In the genomic region with DNA sequence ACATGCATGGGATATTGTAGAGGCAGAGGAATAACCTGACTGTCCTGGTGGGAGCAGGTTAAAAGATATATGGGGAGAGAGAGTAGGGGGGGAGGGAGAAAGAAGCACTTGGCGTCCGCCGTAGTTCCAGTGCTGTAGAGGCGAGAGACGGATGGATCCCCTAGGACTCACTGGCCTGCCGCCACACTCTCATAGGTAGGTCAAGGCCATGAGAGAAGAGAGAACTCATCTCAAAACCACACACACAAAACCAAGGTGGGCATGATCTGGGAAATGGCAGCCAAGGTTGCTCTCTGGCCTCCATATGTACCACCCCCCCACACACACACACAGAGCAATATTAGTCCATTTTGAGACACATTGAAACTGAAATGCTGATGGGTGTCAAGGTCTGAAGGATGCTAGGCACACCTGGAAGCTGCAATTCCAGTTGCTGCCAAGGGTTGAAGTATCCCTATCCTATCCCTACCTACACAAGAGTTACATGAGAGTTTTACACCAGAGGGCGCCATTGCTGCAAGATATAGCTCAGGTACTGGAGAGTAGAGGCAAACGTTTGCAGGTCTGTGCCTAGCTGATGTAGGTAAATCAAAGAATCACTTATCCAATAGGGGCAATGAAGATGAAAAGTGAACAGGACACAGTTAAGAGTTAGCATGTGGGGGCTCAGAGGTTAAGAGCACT, we compare ENCODE assay signal across 8 mouse cellular contexts. TPM values are rescaled to one million over a fixed set of nuclear protein-coding genes. Genes with fewer than 3 reads are reported as not detected.
DNase-seq lines count a peak whose midpoint lies in the region; ATAC-seq and TF ChIP-seq lines count a peak whose summit lies in the region.

No protein-coding gene starts in this region.

- no peak for ATAC-seq in forebrain, embryonic 13.5 days
- no peak for ATAC-seq in intestine, embryonic 14.5 days (replicated peaks; ENCODE audit: low FRiP score, low TSS enrichment, low read depth)
- ATAC-seq in limb, embryonic 11.5 days (ENCODE audit: insufficient number of reproducible peaks, low FRiP score, low TSS enrichment, low read depth), result no peak
- ATAC-seq in midbrain, embryonic 15.5 days (replicated peaks), result no peak

- peaks cover 35% of the 10 kb centered on the region for H3K4me1 ChIP-seq in forebrain, embryonic 13.5 days
- H3K4me1 ChIP-seq in intestine, embryonic 14.5 days (replicated peaks; ENCODE audit: control insufficient read depth, insufficient read depth, low read length), result peaks cover 19% of the 10 kb centered on the region
- H3K4me1 ChIP-seq in limb, embryonic 11.5 days (ENCODE audit: control insufficient read depth, insufficient read depth, low read length), result peaks cover 11% of the 10 kb centered on the region; the same call in 1 of the 2 replicates
- peaks cover 35% of the 10 kb centered on the region for H3K4me1 ChIP-seq in midbrain, embryonic 15.5 days

- H3K9me3 ChIP-seq in forebrain, embryonic 13.5 days (replicated peaks), result no peaks in the 10 kb centered on the region
- H3K9me3 ChIP-seq in intestine, embryonic 14.5 days (ENCODE audit: control insufficient read depth, low read length), result no peaks in the 10 kb centered on the region
- no peaks in the 10 kb centered on the region for H3K9me3 ChIP-seq in limb, embryonic 11.5 days (ENCODE audit: control insufficient read depth, low read length)
- H3K9me3 ChIP-seq in midbrain, embryonic 15.5 days, result no peaks in the 10 kb centered on the region

- no peaks in the 10 kb centered on the region for H3K27me3 ChIP-seq in forebrain, embryonic 13.5 days
- H3K27me3 ChIP-seq in intestine, embryonic 14.5 days (replicated peaks; ENCODE audit: control insufficient read depth, insufficient read depth, low read length), result no peaks in the 10 kb centered on the region
- H3K27me3 ChIP-seq in limb, embryonic 11.5 days (ENCODE audit: control insufficient read depth, insufficient read depth, low read length), result no peaks in the 10 kb centered on the region
- no peaks in the 10 kb centered on the region for H3K27me3 ChIP-seq in midbrain, embryonic 15.5 days (replicated peaks)

- peaks cover 12% of the 10 kb centered on the region for H3K36me3 ChIP-seq in forebrain, embryonic 13.5 days (ENCODE audit: poor library complexity, severe bottlenecking)
- H3K36me3 ChIP-seq in intestine, embryonic 14.5 days (ENCODE audit: control insufficient read depth, insufficient read depth, low read length), result peaks cover 11% of the 10 kb centered on the region
- peaks cover 7% of the 10 kb centered on the region for H3K36me3 ChIP-seq in limb, embryonic 11.5 days (ENCODE audit: control insufficient read depth, insufficient read depth, low read length)
- peaks cover 5% of the 10 kb centered on the region; the same call in 1 of the 2 replicates for H3K36me3 ChIP-seq in midbrain, embryonic 15.5 days (replicated peaks)

- DNase-seq in adrenal gland, postnatal 36 days, result peak; percentile 47 to 72
- DNase-seq in adrenal gland, postnatal 25 days, result no peak
- peak; percentile 89 for DNase-seq in brain, embryonic 14.5 days (ENCODE audit: low read depth)
- no peak for DNase-seq in intestine, embryonic 14.5 days (ENCODE audit: low spot score)
- peak; percentile 70 for DNase-seq in limb, embryonic 11.5 days (ENCODE audit: low spot score)
- peak; percentile 67 for DNase-seq in telencephalon, adult 2 months (ENCODE audit: low read depth, low spot score)

- WGBS in forebrain, embryonic 13.5 days, result 70% methylated on average over 8 of the region's 8 CpGs
- WGBS in intestine, embryonic 14.5 days, result 61% methylated on average over 8 of the region's 8 CpGs
- 71% methylated on average over 8 of the region's 8 CpGs for WGBS in limb, embryonic 11.5 days
- 68% methylated on average over 8 of the region's 8 CpGs for WGBS in midbrain, embryonic 15.5 days

- peak overlapping the region; percentile 99 for H3K4me2 ChIP-seq in forebrain, embryonic 13.5 days
- peak overlapping the region; percentile 65 for H3K4me2 ChIP-seq in intestine, embryonic 14.5 days (ENCODE audit: low read length)
- peak overlapping the region; percentile 55; the same call in 1 of the 2 replicates for H3K4me2 ChIP-seq in limb, embryonic 11.5 days (ENCODE audit: low read depth, severe bottlenecking)
- peak overlapping the region; percentile 52 for H3K4me2 ChIP-seq in midbrain, embryonic 15.5 days

- peak overlapping the region; percentile 100 for H3K4me3 ChIP-seq in forebrain, embryonic 13.5 days
- H3K4me3 ChIP-seq in intestine, embryonic 14.5 days (ENCODE audit: low read depth, low read length), result no peak overlapping the region
- 0 out of 2 replicates have a peak overlapping the region, but pooled peaks have one; percentile 100 for H3K4me3 ChIP-seq in limb, embryonic 11.5 days (ENCODE audit: low read depth, low read length)
- H3K4me3 ChIP-seq in midbrain, embryonic 15.5 days, result peak overlapping the region; percentile 97

- TF ChIP-seq POLR2A in brain, embryonic 14.5 days (IDR thresholded peaks at IDR 0.05; ENCODE audit: borderline replicate concordance, extremely low read depth, insufficient read depth, insufficient read length, poor library complexity, severe bottlenecking), result no peak

- peak overlapping the region; percentile 69 for H3K9ac ChIP-seq in forebrain, embryonic 13.5 days
- H3K9ac ChIP-seq in intestine, embryonic 14.5 days (ENCODE audit: low read length), result no peak overlapping the region; the same call in 1 of the 2 replicates
- H3K9ac ChIP-seq in limb, embryonic 11.5 days (ENCODE audit: low read length), result no peak overlapping the region; the same call in 1 of the 2 replicates
- no peak overlapping the region for H3K9ac ChIP-seq in midbrain, embryonic 15.5 days

- peak overlapping the region; percentile 97 for H3K27ac ChIP-seq in forebrain, embryonic 13.5 days
- H3K27ac ChIP-seq in intestine, embryonic 14.5 days (ENCODE audit: low read depth), result peak overlapping the region; percentile 99
- no peak overlapping the region for H3K27ac ChIP-seq in limb, embryonic 11.5 days (replicated peaks; ENCODE audit: low read depth, low read length)
- H3K27ac ChIP-seq in midbrain, embryonic 15.5 days, result peak overlapping the region; percentile 98

- peak; percentile 54; the same call in 1 of the 2 replicates for TF ChIP-seq CTCF in brain, embryonic 14.5 days (IDR thresholded peaks at IDR 0.05; ENCODE audit: borderline replicate concordance, extremely low read depth, insufficient read depth, insufficient read length)

RNA-seq across cellular contexts. Expression of a gene that starts 1.8 kb away (rescaled TPM):
- 100 to 1,000 TPM; 212 to 261 TPM for total RNA-seq in adrenal gland, postnatal 36 days (2021)
- total RNA-seq in adrenal gland, postnatal 25 days (2021), result 268 and 310 TPM in 2 replicates
- polyA plus RNA-seq in brain, embryonic 14.5 days (2012; rRNA removed), result 367 and 409 TPM in 2 replicates
- 213 TPM in 2 replicates for polyA plus RNA-seq in forebrain, embryonic 13.5 days (2015; fragmentation: Nextera tagmentation; extraction: Ambion mirVana)
- 186 and 196 TPM in 2 replicates for polyA plus RNA-seq in intestine, embryonic 14.5 days (2014; fragmentation: Nextera tagmentation; extraction: Ambion mirVana)
- polyA plus RNA-seq in limb, embryonic 11.5 days (2014; fragmentation: Nextera tagmentation; extraction: Ambion mirVana), result 215 and 234 TPM in 2 replicates
- 188 and 203 TPM in 2 replicates for polyA plus RNA-seq in midbrain, embryonic 15.5 days (2015; fragmentation: Nextera tagmentation; extraction: Ambion mirVana)

RNA-seq across cellular contexts. Expression of a gene that starts 9.4 kb away (rescaled TPM):
- 1 to 10 TPM; 3.8 to 4.4 TPM for total RNA-seq in adrenal gland, postnatal 36 days (2021)
- 2.3 and 3.0 TPM in 2 replicates for total RNA-seq in adrenal gland, postnatal 25 days (2021)
- 1.6 and 2.2 TPM in 2 replicates for polyA plus RNA-seq in brain, embryonic 14.5 days (2012; rRNA removed)
- 5.6 and 6.0 TPM in 2 replicates for polyA plus RNA-seq in forebrain, embryonic 13.5 days (2015; fragmentation: Nextera tagmentation; extraction: Ambion mirVana)
- polyA plus RNA-seq in intestine, embryonic 14.5 days (2014; fragmentation: Nextera tagmentation; extraction: Ambion mirVana), result 15.4 and 17.5 TPM in 2 replicates
- polyA plus RNA-seq in limb, embryonic 11.5 days (2014; fragmentation: Nextera tagmentation; extraction: Ambion mirVana), result 3.4 and 3.9 TPM in 2 replicates
- polyA plus RNA-seq in midbrain, embryonic 15.5 days (2015; fragmentation: Nextera tagmentation; extraction: Ambion mirVana), result 7.3 and 8.2 TPM in 2 replicates

RNA-seq across cellular contexts. Expression of a gene that starts 21.7 kb away (rescaled TPM):
- 1 to 10 TPM; 4.4 to 4.8 TPM for total RNA-seq in adrenal gland, postnatal 36 days (2021)
- 5.2 TPM in 1 of 2 replicates, not detected in the other for total RNA-seq in adrenal gland, postnatal 25 days (2021)
- polyA plus RNA-seq in brain, embryonic 14.5 days (2012; rRNA removed), result 8.2 and 11.8 TPM in 2 replicates
- polyA plus RNA-seq in forebrain, embryonic 13.5 days (2015; fragmentation: Nextera tagmentation; extraction: Ambion mirVana), result 3.5 and 4.2 TPM in 2 replicates
- polyA plus RNA-seq in intestine, embryonic 14.5 days (2014; fragmentation: Nextera tagmentation; extraction: Ambion mirVana), result 16.9 and 19.1 TPM in 2 replicates
- 4.0 and 4.7 TPM in 2 replicates for polyA plus RNA-seq in limb, embryonic 11.5 days (2014; fragmentation: Nextera tagmentation; extraction: Ambion mirVana)
- 7.6 and 9.2 TPM in 2 replicates for polyA plus RNA-seq in midbrain, embryonic 15.5 days (2015; fragmentation: Nextera tagmentation; extraction: Ambion mirVana)

RNA-seq across cellular contexts. Expression of a gene that starts 27.7 kb away (rescaled TPM):
- 1 to 10 TPM in 1 of 2 experiments, under 1 TPM in 1; 0.89 to 6.6 TPM for total RNA-seq in adrenal gland, postnatal 36 days (2021)
- 2.8 and 8.5 TPM in 2 replicates for total RNA-seq in adrenal gland, postnatal 25 days (2021)
- polyA plus RNA-seq in brain, embryonic 14.5 days (2012; rRNA removed), result 0.58 and 1.1 TPM in 2 replicates
- 0.20 TPM in 1 of 2 replicates, not detected in the other for polyA plus RNA-seq in forebrain, embryonic 13.5 days (2015; fragmentation: Nextera tagmentation; extraction: Ambion mirVana)
- 1.1 and 1.5 TPM in 2 replicates for polyA plus RNA-seq in intestine, embryonic 14.5 days (2014; fragmentation: Nextera tagmentation; extraction: Ambion mirVana)
- 0.45 and 0.54 TPM in 2 replicates for polyA plus RNA-seq in limb, embryonic 11.5 days (2014; fragmentation: Nextera tagmentation; extraction: Ambion mirVana)
- 0.58 and 0.78 TPM in 2 replicates for polyA plus RNA-seq in midbrain, embryonic 15.5 days (2015; fragmentation: Nextera tagmentation; extraction: Ambion mirVana)

RNA-seq across cellular contexts. Expression of a gene that starts 31.5 kb away (rescaled TPM):
- 100 to 1,000 TPM; 372 to 389 TPM for total RNA-seq in adrenal gland, postnatal 36 days (2021)
- total RNA-seq in adrenal gland, postnatal 25 days (2021), result 403 and 461 TPM in 2 replicates
- polyA plus RNA-seq in brain, embryonic 14.5 days (2012; rRNA removed), result 378 and 427 TPM in 2 replicates
- 82.5 and 82.6 TPM in 2 replicates for polyA plus RNA-seq in forebrain, embryonic 13.5 days (2015; fragmentation: Nextera tagmentation; extraction: Ambion mirVana)
- polyA plus RNA-seq in intestine, embryonic 14.5 days (2014; fragmentation: Nextera tagmentation; extraction: Ambion mirVana), result 75.5 and 79.5 TPM in 2 replicates
- 103 and 104 TPM in 2 replicates for polyA plus RNA-seq in limb, embryonic 11.5 days (2014; fragmentation: Nextera tagmentation; extraction: Ambion mirVana)
- 82.9 and 83.4 TPM in 2 replicates for polyA plus RNA-seq in midbrain, embryonic 15.5 days (2015; fragmentation: Nextera tagmentation; extraction: Ambion mirVana)

Comparison
In these comparisons a context has a peak if more than half of its experiments do, and no peak if none do; other contexts are left out.
1. DNase-seq: peak in adrenal gland, postnatal 36 days (2 of 2), brain, embryonic 14.5 days (single experiment), limb, embryonic 11.5 days (single experiment) and telencephalon, adult 2 months (single experiment); none in adrenal gland, postnatal 25 days (single experiment) and intestine, embryonic 14.5 days (single experiment).
2. Peak in every context shown above with its lines, with median percentiles within 50 percentile points of each other: H3K4me2 ChIP-seq.